Mouse (Mus musculus): ENCODE data around the gene Bst2. TPM values are rescaled to one million over a fixed set of nuclear protein-coding genes. Genes with fewer than 3 reads are reported as not detected.

The Bst2 gene
- 4.0 and 5.4 TPM in 2 replicates for polyA plus RNA-seq (2014; fragmentation: Nextera tagmentation; extraction: Ambion mirVana)

DNA sequence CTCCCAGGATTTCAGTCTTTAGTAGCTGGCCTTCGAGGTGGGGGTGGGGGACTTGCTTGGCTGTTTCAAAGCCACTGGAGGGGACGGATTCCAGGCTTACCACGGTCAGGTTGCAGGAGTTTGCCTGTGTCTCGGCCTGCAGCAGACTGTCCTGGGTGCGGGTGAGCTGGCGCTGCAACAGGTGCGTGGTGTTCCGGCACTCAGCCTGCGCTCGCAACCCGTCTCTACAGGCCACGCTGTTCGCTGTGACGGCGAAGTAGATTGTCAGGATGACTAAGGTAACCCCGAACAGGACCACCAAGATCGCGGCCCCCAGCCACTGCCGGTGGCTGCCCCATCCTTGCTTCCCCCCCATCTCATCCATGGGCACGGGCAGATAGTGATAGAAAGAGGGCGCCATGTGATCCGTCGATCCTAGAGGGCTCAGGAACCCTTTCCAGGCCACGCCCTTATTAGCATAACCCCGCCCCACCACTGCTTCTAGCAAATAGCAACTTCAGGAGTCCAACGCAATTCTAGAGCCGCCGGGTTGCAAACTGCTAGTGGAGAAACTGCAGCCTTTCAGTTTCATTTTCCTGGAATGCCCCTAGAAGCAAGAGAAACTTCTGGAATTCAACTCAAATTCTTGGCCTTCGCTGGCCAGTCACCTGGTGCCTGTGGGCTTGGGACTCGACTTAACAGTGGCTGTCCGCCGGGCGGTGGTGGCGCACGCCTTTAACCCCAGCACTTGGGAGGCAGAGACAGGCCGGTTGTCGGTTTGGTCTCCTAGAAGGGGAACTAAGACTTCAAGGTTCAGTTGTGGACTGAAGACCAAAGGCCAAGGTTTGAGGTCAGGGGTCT is at the start of gene Bst2:
Gene Bst2 (minus strand): TSS at position 429 of the 840 bp plus-strand sequence.
- Histone ChIP-seq H3K9me3 (ENCODE audit: control insufficient read depth, low read length) (no peaks in the 10 kb centered on the region), H3K36me3 (replicated peaks; ENCODE audit: control insufficient read depth, insufficient read depth) (no peaks in the 10 kb centered on the region), H3K4me1 (replicated peaks; ENCODE audit: control insufficient read depth, insufficient read depth, low read length) (0 out of 2 replicates have a peak, but pooled peaks cover 6% of the 10 kb centered on the region), H3K4me2 (replicated peaks) (peak within 1 kb of the TSS; percentile 46), H3K4me3 (replicated peaks; ENCODE audit: low read length) (peak within 1 kb of the TSS; percentile 22), H3K27ac (no peak within 1 kb of the TSS), H3K9ac (no peak within 1 kb of the TSS; the same call in 1 of the 2 replicates), H3K27me3 (ENCODE audit: control insufficient read depth, insufficient read depth, low read length) (peaks cover 23% of the 10 kb centered on the region)
- peak; percentile 61 for DNase-seq (ENCODE audit: low spot score)
- 3% methylated on average over 37 of the region's 37 CpGs for WGBS
- no peak for ATAC-seq (ENCODE audit: low FRiP score)

GRCm38 (mm10) chr8:71586891-71587290 is 49.6 kb upstream of the Bst2 start:
- Histone ChIP-seq H3K4me1 (replicated peaks; ENCODE audit: control insufficient read depth, insufficient read depth, low read length) (peaks cover 11% of the 10 kb centered on the region), H3K27me3 (ENCODE audit: control insufficient read depth, insufficient read depth, low read length) (no peaks in the 10 kb centered on the region), H3K36me3 (replicated peaks; ENCODE audit: control insufficient read depth, insufficient read depth) (peaks cover 45% of the 10 kb centered on the region), H3K9ac (no peak overlapping the region), H3K9me3 (ENCODE audit: control insufficient read depth, low read length) (no peaks in the 10 kb centered on the region), H3K27ac (no peak overlapping the region), H3K4me2 (replicated peaks) (no peak overlapping the region), H3K4me3 (replicated peaks; ENCODE audit: low read length) (no peak overlapping the region)
- ATAC-seq (ENCODE audit: low FRiP score) (no peak), DNase-seq (ENCODE audit: low spot score) (no peak)
- 91% methylated on average over 2 of the region's 2 CpGs for WGBS

- peak; percentile 47; the same call in 1 of the 2 replicates for ATAC-seq (ENCODE audit: low FRiP score)
- Histone ChIP-seq H3K27me3 (ENCODE audit: control insufficient read depth, insufficient read depth, low read length) (no peaks in the 10 kb centered on the region), H3K27ac (no peak overlapping the region), H3K4me1 (replicated peaks; ENCODE audit: control insufficient read depth, insufficient read depth, low read length) (no peaks in the 10 kb centered on the region), H3K4me2 (replicated peaks) (no peak overlapping the region), H3K9ac (no peak overlapping the region), H3K4me3 (replicated peaks; ENCODE audit: low read length) (no peak overlapping the region), H3K9me3 (ENCODE audit: control insufficient read depth, low read length) (no peaks in the 10 kb centered on the region), H3K36me3 (replicated peaks; ENCODE audit: control insufficient read depth, insufficient read depth) (peaks cover 39% of the 10 kb centered on the region)
- no peak for DNase-seq (ENCODE audit: low spot score)
- 25% methylated on average over 9 of the region's 9 CpGs for WGBS
Measured at GRCm38 (mm10) chr8:71580201-71580600, 42.9 kb upstream of the Bst2 start.

- Histone ChIP-seq H3K9ac (no peak overlapping the region), H3K4me3 (replicated peaks; ENCODE audit: low read length) (no peak overlapping the region), H3K4me2 (replicated peaks) (no peak overlapping the region), H3K9me3 (ENCODE audit: control insufficient read depth, low read length) (no peaks in the 10 kb centered on the region), H3K4me1 (replicated peaks; ENCODE audit: control insufficient read depth, insufficient read depth, low read length) (no peaks in the 10 kb centered on the region), H3K27ac (no peak overlapping the region), H3K27me3 (ENCODE audit: control insufficient read depth, insufficient read depth, low read length) (no peaks in the 10 kb centered on the region), H3K36me3 (replicated peaks; ENCODE audit: control insufficient read depth, insufficient read depth) (peaks cover 32% of the 10 kb centered on the region)
- DNase-seq (ENCODE audit: low spot score) (no peak), ATAC-seq (ENCODE audit: low FRiP score) (no peak)
- WGBS = 78% methylated on average over 14 of the region's 14 CpGs
Measured at GRCm38 (mm10) chr8:71579476-71579875, 42.2 kb upstream of the Bst2 start.

DNA sequence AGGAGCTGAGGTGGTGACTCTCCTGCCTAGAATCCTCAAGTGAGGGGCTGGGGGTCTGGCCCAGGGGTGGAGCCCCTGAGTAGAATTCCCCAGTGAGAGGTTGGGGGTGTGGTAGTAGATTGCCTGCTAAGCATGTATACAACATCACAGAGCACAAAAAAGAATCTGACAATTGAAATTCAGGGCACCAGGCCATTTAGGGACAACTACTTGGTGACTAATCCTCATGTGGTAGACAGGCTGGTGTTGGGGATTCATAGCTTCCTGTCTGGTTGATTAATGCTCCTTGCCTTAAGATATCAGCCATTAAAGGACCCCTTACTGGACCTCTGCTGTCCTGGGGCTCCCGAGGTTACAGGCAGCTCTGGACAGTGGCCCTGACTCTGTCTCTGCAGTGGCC is 41.8 kb upstream of the Bst2 start:
- WGBS = 74% methylated on average over 1 of the region's 1 CpGs
- no peaks in the 10 kb centered on the region for H3K4me1 ChIP-seq (replicated peaks; ENCODE audit: control insufficient read depth, insufficient read depth, low read length)
- no peak for ATAC-seq (ENCODE audit: low FRiP score)
- H3K9me3 ChIP-seq (ENCODE audit: control insufficient read depth, low read length) = no peaks in the 10 kb centered on the region
- no peak overlapping the region for H3K4me3 ChIP-seq (replicated peaks; ENCODE audit: low read length)
- DNase-seq (ENCODE audit: low spot score) = no peak
- H3K4me2 ChIP-seq (replicated peaks) = no peak overlapping the region
- peaks cover 27% of the 10 kb centered on the region for H3K36me3 ChIP-seq (replicated peaks; ENCODE audit: control insufficient read depth, insufficient read depth)
- no peak overlapping the region for H3K27ac ChIP-seq
- no peaks in the 10 kb centered on the region for H3K27me3 ChIP-seq (ENCODE audit: control insufficient read depth, insufficient read depth, low read length)
- H3K9ac ChIP-seq = no peak overlapping the region

- peaks cover 23% of the 10 kb centered on the region for H3K36me3 ChIP-seq (replicated peaks; ENCODE audit: control insufficient read depth, insufficient read depth)
- no peak overlapping the region for H3K27ac ChIP-seq
- DNase-seq (ENCODE audit: low spot score) = no peak
- H3K9me3 ChIP-seq (ENCODE audit: control insufficient read depth, low read length) = no peaks in the 10 kb centered on the region
- H3K4me1 ChIP-seq (replicated peaks; ENCODE audit: control insufficient read depth, insufficient read depth, low read length) = peaks cover 4% of the 10 kb centered on the region; the same call in 1 of the 2 replicates
- no peak overlapping the region for H3K4me2 ChIP-seq (replicated peaks)
- 67% methylated on average over 4 of the region's 4 CpGs for WGBS
- no peak overlapping the region for H3K4me3 ChIP-seq (replicated peaks; ENCODE audit: low read length)
- H3K27me3 ChIP-seq (ENCODE audit: control insufficient read depth, insufficient read depth, low read length) = no peaks in the 10 kb centered on the region
- ATAC-seq (ENCODE audit: low FRiP score) = no peak
- H3K9ac ChIP-seq = no peak overlapping the region
Measured at GRCm38 (mm10) chr8:71577856-71578387, 40.7 kb upstream of the Bst2 start.

GRCm38 (mm10) chr8:71575020-71575419 is 37.8 kb upstream of the Bst2 start:
- no peak for DNase-seq (ENCODE audit: low spot score)
- Histone ChIP-seq H3K4me2 (replicated peaks) (no peak overlapping the region), H3K9ac (no peak overlapping the region), H3K9me3 (ENCODE audit: control insufficient read depth, low read length) (no peaks in the 10 kb centered on the region), H3K27me3 (ENCODE audit: control insufficient read depth, insufficient read depth, low read length) (no peaks in the 10 kb centered on the region), H3K4me1 (replicated peaks; ENCODE audit: control insufficient read depth, insufficient read depth, low read length) (peaks cover 25% of the 10 kb centered on the region), H3K4me3 (replicated peaks; ENCODE audit: low read length) (no peak overlapping the region), H3K36me3 (replicated peaks; ENCODE audit: control insufficient read depth, insufficient read depth) (no peaks in the 10 kb centered on the region), H3K27ac (no peak overlapping the region)
- WGBS = 87% methylated on average over 1 of the region's 1 CpGs
- no peak for ATAC-seq (ENCODE audit: low FRiP score)

- Histone ChIP-seq H3K36me3 (replicated peaks; ENCODE audit: control insufficient read depth, insufficient read depth) (no peaks in the 10 kb centered on the region), H3K27me3 (ENCODE audit: control insufficient read depth, insufficient read depth, low read length) (no peaks in the 10 kb centered on the region), H3K9me3 (ENCODE audit: control insufficient read depth, low read length) (no peaks in the 10 kb centered on the region), H3K9ac (no peak overlapping the region), H3K27ac (no peak overlapping the region), H3K4me1 (replicated peaks; ENCODE audit: control insufficient read depth, insufficient read depth, low read length) (peaks cover 25% of the 10 kb centered on the region), H3K4me2 (replicated peaks) (no peak overlapping the region), H3K4me3 (replicated peaks; ENCODE audit: low read length) (no peak overlapping the region)
- ATAC-seq (ENCODE audit: low FRiP score) (no peak), DNase-seq (ENCODE audit: low spot score) (no peak)
- WGBS = 72% methylated on average over 7 of the region's 7 CpGs
Measured at GRCm38 (mm10) chr8:71574426-71574825, 37.2 kb upstream of the Bst2 start.

GRCm38 (mm10) chr8:71572847-71573633 is 35.8 kb upstream of the Bst2 start:
- 70% methylated on average over 9 of the region's 9 CpGs for WGBS
- no peak for ATAC-seq (ENCODE audit: low FRiP score)
- Histone ChIP-seq H3K27me3 (ENCODE audit: control insufficient read depth, insufficient read depth, low read length) (no peaks in the 10 kb centered on the region), H3K9me3 (ENCODE audit: control insufficient read depth, low read length) (no peaks in the 10 kb centered on the region), H3K4me1 (replicated peaks; ENCODE audit: control insufficient read depth, insufficient read depth, low read length) (peaks cover 25% of the 10 kb centered on the region), H3K36me3 (replicated peaks; ENCODE audit: control insufficient read depth, insufficient read depth) (no peaks in the 10 kb centered on the region), H3K4me2 (replicated peaks) (peak overlapping the region; percentile 25), H3K4me3 (replicated peaks; ENCODE audit: low read length) (no peak overlapping the region), H3K27ac (peak overlapping the region; percentile 61), H3K9ac (0 out of 2 replicates have a peak overlapping the region, but pooled peaks have one; percentile 20)
- DNase-seq (ENCODE audit: low spot score) = peak; percentile 72
